2 mouse cellular contexts compared by ENCODE assay signal in genomic region chr19:8774951-8775421, GRCm38 (mm10).
TF ChIP-seq lines count a peak whose summit lies in the region.

No protein-coding gene starts in this region.

TF ChIP-seq in MEL, 35 proteins besides CTCF, POLR2A, EP300 and RAD21 (continued from another document):
- TF ChIP-seq BHLHE40 (IDR thresholded peaks at IDR 0.05; ENCODE audit: borderline replicate concordance, low read depth, low read length) (no peak), SMC3 (IDR thresholded peaks at IDR 0.05; ENCODE audit: low read depth, low read length) (no peak)

TF ChIP-seq in myocyte, 11 proteins besides CTCF, POLR2A, EP300 and RAD21 (continued from another document):
- no peak for TF ChIP-seq MAX (IDR thresholded peaks at IDR 0.05; ENCODE audit: low read depth)
- no peak for TF ChIP-seq TCF12 (IDR thresholded peaks at IDR 0.05; ENCODE audit: insufficient read depth, poor library complexity, severe bottlenecking)
- no peak for TF ChIP-seq USF1 (IDR thresholded peaks at IDR 0.05; ENCODE audit: low read depth)
- no peak for TF ChIP-seq TCF3 (IDR thresholded peaks at IDR 0.05; ENCODE audit: insufficient read length, low read depth)
- TF ChIP-seq SRF (IDR thresholded peaks at IDR 0.05; ENCODE audit: control insufficient read depth, insufficient read length, low read depth): no peak
